Mouse (Mus musculus) megakaryocyte, adult 5-6 weeks (primary cell): ENCODE measurements around the gene Itgb3bp. TPM values are rescaled to one million over a fixed set of nuclear protein-coding genes. Genes with fewer than 3 reads are reported as not detected.

Experiments used
- ATAC-seq: 2 replicates; pipeline ENCODE4 v1.8.0; 2016; ENCODE audit warnings: mild to moderate bottlenecking, inconsistent platforms; ENCODE audit not compliant: poor library complexity, severe bottlenecking
- total RNA-seq, 2 experiments: library from RNA; stranded (forward) in 1 of 2; stranded (reverse) in 1 of 2; fragments of 153-499, 151-499 nt in 1 of 2; fragments of 221-1000, 200-1000 nt in 1 of 2; gene quantifications; 2 replicates each; pipeline versions ENCODE4 v1.2.3 to v1.2.4; 2015 to 2017

The Itgb3bp gene
- total RNA-seq, 2 experiments from 2014 or later: 7.7 to 11.8 TPM

DNA sequence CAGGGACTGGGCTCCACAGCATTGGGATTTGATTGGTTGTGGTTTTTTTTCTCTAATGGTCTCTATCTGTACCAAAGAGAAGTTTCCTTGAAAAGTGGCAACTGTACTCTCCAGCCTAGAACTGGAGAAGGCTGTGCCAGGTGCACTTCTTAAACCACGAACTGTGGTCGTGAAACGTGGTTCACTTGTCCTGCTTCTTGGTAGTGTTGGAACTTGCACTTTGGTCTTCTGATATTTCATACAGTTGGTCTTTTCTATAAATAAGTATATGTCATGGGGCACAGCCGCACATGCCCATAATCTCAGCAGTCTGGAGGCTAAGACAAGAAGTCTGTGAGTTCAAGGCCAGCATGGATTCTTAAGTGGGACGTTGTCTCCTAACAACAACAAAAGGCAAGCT lies 6.7 kb upstream of the Itgb3bp start:
- ATAC-seq: no peak

DNA sequence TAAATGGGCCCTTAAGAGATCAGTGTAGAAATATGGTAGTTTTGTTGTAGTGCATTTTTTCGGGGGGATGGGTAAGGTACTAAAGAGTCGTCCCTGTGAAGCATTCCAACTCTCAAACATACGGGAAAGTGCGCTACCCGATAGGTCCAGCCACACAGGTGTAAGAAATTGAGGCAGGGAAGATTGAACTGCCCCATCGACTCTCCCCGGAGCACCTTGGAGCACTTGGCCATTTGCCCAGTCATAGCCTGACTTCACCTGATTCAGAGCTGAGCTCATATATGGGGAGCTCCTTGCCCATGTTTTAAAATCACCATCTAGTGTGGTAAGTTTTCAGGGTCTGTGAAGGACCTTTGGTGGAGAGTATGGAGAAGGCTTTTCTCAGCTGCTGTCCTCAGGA lies 5.2 kb upstream of the Itgb3bp start:
- no peak for ATAC-seq

DNA sequence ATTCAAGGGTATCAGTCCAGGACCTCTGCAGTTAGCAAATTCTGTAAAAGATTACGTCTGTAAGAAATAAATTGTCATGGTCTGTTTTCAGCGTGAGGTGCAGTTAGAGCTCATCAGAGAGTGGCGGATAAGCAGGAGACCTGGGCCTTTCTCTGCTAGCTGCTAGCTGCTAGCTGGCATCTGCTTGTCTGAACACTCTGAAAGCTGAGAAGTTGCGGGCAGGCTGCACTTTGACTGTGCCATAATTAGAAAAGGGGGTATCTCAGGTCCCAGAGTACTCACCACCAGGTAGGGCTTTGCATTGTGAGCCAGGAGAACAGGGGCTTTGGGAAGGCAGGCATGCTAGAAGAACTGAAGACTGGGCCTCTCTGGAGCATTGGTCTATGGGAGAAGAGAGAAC lies 2.2 kb upstream of the Itgb3bp start:
- ATAC-seq: no peak

DNA sequence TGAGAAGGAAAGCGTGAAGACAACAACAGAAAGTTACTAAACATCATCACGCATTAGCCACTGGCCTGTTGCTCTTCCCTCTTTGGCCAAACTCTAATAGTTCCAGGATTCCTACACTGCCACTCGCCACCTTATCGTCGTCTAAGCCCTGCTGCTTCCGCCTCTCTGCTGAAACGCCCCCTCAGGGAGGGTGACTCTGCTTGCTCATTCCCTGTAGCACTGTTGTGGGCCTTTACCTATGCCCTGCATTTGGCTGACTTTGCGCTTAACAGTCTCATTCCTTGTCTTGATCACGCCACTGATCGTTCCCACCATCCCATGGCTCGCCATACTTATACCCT lies 1.6 kb upstream of the Itgb3bp start:
- ATAC-seq: no peak

DNA sequence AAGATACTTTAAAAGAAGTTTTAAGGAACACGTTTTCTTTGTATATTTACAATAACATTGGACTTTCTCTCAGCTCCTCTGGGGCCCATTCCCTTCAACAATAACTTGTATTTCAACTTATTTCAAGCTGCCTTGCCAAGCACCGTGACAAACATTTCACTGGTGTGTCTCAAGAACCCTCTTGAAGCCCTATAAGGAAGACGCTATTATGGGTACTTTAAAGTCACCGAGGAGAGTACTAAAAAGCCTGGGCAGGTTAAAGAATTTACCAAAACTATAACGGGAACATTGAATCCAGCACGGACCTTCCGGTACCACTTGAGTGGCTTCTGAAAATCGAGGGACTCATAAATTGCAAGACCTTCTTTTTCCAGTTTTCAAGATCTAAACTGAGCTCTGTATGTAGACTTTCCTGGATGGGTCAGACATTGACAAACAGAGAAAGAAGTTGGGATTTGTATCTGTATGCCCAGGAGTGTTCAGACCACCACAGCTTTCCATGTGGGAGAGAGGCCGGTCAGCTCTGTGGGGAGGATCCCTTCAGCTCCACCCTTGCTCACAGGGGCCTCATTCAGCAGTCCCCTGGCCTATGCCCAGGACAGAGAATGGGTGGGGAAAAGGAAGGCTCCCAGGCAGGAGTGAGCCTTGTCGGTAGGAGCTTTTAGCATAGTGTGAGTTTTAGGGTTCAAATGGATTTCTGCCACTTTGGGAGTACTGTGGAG lies 1.1 kb upstream of the Itgb3bp start:
- ATAC-seq: no peak

DNA sequence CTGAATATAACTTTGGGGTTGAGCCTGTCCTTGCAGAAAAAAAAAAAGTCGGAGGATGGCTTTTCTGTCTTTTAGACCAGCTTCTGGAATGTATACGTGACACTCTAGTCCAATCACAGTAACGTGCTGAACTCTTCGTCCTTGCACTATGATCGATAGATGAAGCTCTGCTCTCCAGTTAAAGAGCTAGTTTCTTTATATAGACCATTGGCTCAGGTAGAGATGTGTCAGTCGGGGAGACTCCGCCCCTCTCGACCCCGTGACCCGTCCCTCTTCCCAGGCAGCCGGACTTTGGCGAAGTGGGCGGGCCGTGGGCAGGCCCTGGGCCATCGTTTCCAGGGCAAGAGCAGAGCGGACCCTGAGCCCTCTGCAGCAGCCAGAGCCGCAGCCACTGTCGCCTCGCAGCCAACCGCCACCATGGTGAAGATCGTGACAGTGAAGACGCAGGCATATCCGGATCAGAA lies 432 bp downstream of the Itgb3bp start, which contains the start of gene Pgm1:
TSS of gene Pgm1 (plus strand) at position 266 of the 464 bp plus-strand sequence.
- peak; percentile 86 for ATAC-seq

DNA sequence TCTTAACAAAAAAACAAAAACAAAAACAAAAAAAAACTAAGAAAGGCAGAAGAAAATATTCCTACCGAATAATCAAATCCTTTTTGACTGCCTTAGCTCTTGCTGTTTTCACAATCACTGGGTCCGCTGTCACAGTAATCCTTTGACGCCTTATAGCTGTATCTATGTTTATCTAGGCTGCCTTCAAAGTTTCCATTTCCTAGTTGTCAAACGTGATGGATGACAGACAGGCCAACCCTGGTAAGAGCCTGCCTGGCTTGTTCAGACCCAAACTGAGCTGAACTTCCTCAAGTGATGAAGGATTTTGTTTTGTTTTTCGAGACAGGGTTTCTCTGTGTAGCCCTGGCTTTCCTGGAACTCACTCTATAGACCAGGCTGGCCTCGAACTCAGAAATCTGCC lies 1.1 kb downstream of the Itgb3bp start:
- ATAC-seq: no peak

DNA sequence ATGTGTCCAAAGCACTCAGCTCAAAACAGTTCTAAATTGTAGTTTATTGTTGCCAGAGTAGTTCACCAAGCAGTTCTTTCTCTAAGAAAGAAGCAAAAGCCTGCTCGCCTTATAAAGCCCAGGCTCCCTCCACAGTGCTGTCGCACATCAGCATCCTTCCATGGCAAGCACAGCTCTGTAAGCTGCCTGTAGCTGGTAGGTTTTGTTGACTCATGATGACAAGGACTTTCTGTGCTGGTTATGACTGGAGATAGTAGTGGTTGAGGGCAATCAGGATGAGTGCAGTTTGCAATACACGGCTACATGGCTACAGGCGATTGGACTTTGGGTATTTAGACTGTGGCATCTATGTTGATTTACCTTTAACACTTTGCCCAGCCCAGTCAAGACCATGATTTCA lies 3.2 kb downstream of the Itgb3bp start:
- no peak for ATAC-seq

DNA sequence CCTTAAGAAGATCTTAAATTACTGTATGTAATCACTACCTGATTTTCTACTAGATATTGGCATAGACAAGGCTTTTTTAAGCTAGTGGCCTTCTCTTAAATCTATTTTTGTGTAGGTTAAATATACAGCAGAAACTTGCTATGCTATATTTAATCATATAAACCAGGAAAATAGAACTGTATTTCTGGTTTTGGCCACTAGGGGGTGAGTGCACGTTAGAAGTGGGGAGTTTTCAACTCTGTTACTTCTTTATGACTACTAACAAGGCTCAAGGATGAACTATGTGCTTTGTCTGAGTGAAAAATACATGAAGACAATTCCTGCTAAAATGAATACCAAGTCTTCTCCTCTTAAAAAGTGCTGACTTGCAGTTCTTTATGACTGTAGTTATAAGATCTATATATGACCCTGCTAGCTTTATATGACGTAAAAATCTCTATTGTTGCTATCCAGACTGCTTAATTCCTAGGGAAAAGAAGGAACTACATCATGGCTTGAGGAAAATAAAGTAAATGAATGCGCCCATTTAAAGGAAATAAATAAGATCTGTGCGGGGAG lies 15.6 kb downstream of the Itgb3bp start:
- peak; percentile 57; the same call in 1 of the 2 replicates for ATAC-seq

DNA sequence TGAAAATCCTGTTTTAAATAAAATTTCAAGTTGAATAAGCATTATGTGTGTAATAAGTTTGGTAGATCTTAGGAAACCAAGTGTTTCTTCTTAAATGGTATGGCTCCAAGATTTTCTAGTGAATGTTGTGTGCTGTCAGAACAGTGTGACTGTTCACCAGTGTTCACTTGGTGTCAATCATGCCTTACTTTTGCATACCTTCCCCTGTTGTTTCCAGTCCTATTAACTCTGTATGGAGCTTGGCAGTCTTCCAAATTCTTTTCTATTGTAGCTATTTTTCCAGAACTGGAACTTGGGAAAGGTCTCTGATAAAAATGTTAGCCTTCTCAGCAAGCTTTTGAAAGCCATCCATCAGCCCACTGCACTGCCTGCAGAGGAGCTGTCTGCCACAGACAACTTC lies 47.2 kb downstream of the Itgb3bp start:
- no peak for ATAC-seq

DNA sequence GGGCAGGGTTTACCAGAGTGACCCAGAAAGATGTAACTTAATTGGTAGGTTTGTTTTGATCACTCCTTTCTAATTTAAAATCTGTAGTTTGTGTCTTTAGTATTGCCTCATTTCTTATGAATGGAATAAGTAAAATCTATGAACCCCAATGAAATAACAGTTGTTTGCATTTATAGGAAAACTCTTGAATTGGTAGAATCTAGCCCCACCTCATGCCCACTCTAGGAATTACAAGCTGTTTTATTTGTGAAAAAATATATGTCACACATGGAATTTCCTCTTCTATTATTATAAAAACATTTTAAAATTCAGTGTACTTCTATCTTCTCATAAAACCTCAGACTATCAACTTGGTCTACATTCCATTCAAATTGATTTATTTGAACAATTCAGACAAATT lies 47.7 kb downstream of the Itgb3bp start:
- no peak for ATAC-seq

DNA sequence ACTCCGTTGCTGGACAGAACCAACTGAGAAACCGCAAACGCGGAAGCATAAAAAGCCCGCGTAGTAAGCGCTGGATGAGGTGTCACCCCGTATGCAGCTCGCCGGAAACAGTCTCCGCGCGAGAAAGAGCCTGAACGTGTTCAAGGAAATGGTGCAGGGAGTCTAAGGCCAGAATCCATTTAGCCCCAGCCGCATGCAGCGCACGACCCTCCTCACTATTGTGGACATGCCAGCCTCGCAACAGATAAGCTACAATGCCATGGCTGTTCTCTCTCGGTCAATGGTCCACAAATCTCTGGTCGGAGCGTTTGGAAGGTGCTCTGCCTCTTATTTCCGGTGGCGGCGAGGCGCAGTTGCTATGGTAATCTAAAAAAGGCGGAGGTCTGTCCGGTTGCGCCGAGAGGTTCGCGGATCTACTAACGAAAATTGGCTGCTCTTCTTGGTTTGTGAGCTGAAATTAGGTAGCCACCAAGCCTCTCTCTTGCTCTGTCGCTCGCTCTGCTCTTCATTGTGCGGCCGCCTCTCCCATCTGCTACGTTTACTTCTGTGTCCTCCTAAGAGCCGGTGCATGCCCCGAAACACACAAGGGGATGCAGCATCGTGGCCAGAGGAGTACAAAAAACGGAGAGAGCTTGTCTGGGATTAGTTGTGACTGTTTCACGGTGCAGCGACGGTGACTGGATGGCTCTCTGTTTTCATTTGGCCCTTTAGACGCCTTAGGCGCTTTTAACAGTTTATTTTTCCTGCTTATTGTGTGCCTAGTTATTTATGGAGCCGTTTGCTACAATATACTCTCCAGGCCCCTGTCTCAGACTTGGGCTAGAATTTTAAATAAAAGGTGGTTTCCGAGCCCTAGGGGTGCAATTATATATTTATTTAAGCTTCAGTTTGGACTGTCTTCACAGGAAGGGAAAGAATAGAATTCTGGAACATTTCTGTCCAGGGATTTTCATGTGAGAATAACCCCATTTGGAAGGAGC lies 100.2 kb downstream of the Itgb3bp start, which contains the start of gene Efcab7:
TSS of gene Efcab7 (plus strand) at position 105 of the 980 bp plus-strand sequence.
- peak; percentile 96 for ATAC-seq

DNA sequence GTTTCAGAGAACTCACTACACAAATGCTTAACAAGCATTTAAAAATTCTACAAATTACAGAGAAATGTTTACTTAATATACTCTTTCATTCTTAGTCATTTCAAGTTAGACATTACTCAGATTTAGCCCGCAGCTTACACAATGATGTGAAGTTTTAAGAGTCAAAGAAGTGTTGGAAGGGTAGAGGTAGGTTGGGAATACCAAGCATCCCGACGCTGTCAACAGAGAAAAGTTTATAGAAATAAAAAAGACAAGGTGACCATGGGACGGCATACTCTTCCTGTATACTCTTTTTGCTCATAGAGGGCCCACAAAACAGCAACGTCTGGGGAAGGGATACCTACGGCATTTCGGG lies 100.9 kb downstream of the Itgb3bp start:
- no peak for ATAC-seq

DNA sequence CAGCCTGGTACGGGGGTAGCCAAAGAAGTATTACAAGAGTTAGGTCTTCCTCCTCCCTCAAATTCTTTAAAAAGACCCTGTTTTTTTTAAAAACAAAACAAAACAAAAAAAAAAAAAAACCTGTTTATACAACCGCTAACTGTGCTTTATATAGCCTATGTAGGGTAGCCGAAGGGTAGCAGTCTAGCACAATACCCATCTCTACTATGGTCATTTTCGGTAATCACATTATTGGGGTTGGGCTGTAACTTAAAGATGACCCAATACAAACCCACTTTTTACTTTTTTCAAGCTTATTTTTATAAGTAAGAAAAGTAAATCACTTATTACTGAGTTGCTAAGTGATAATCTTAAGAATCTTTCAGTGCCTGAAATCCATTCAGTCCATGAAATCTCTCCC lies 101.3 kb downstream of the Itgb3bp start:
- ATAC-seq: no peak

DNA sequence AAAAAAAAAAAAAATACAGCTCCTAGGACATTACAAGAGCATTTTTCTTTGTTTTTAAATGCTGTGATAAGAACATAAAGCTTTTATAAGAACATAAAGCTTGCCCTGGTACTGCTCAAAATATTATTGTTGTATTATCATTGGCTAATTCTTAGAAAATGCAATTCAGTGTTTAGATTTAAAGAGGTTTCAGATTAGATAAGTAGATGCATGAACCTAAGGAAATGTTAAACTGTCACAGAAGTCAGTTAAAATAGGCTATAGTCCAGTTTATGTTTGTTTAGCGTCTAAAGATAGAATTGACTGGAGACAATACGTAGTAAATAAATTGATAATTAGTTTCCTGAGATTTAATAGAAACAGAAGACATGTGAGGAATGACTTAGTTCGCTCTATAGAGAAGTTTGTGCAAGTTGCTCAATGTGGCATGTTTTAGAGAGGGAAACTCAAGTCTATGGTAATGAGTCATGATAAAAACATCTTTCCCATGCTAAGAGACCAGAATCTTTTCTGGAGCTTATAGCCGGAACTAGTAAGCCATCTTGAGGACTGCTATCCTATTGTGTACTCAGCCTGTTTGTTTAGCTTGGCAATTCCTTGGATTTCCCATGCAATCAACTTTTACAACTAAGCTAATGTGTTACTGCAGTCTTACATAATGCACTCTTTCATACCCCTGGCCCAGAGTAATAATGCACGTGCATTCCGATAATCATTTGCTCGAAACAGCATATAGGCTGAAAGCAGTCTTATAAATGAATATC lies 112.7 kb downstream of the Itgb3bp start:
- no peak for ATAC-seq

DNA sequence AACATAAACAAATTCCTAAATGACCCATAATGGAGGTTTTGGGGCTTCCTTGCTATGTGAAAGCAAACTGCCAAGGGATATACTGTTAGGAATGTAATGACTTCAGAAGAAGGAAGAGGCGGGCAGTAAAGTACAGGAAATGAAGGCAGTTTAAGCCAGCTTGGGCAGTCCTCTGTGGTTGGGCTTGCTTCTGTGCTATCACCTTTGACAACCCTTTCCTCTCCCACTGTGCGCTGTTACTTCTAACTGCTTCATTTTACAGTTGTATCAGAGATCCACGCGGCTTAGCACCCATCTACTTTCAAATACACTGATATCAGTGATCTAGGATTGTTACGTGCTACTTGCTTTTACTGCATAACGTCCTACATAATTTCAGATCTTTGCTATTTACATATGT lies 137.2 kb downstream of the Itgb3bp start:
- ATAC-seq: no peak

DNA sequence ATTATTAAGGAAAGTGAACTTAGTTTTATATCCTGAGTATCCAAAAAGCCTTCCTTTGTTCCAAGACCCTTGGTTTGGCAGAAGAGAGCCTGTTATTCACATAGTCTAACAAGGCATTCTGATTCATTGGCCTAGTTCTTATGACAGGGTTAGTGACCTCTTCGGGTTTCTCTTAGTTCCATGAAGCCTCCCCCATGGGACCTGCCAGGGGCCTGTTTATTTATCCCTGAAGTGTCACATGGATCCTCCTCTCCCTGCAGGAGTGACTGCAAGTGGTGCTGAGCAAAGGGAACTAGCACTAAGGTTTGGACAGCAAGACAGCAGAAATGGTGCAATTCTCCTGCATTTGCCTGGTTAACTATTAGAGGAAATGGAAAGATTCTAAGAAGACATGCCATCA lies 156.6 kb downstream of the Itgb3bp start:
- no peak for ATAC-seq

DNA sequence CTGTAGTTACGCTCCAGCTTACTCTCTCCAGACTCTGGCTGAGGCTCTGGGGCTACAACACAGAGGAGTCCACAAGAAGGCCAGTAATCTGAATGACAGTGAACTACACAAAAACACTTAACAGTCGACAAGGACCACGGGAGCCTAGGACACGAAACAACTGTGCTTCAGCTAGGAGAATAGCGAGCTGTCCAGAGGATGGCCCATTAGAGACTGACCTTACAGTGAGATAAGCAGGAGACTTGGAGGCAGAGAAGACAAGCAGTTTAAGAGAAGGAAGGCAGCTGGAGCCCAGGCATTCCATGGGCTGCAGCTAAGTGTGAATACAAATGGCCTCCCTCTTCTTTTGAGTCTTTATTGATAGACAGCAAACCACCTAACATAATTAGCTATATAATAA lies 159.1 kb downstream of the Itgb3bp start:
- ATAC-seq: no peak

DNA sequence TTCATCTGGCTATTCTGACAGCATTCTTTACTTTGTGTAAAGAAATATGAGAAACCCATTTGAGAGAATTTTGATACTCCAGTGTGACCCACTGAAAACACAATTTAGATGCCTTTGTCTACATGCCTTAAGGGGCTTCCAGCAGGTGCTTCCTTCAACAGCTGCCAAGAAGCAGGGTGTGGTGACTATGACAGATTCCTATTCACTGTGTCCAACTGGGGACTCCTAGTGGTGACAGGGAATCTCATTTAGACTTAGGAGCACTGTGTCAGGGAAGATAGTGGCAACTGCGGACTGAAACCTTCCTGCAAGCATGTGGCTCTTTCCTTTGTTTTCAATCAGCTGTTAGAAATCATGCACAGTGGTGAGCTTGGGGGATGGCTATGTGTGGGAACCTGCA lies 162.9 kb downstream of the Itgb3bp start:
- ATAC-seq: no peak

DNA sequence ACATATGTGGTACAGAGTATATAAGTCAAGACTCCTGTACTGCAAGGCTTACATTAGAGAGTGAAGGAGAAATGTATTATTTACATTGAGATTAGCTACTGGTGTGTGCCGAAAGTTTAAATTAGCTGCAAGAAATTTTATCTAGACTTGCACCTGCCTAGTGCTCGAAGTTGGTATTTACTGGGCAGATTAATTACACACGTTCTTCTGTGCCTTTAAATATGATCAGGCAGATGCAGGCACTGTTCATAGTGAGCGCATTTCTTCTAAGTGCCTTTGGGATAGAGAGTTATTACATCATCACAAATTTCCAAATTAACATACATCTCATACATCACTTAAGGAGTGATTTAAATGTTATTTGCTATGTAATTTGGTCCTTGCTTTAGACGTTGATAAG lies 163.3 kb downstream of the Itgb3bp start:
- no peak for ATAC-seq

DNA sequence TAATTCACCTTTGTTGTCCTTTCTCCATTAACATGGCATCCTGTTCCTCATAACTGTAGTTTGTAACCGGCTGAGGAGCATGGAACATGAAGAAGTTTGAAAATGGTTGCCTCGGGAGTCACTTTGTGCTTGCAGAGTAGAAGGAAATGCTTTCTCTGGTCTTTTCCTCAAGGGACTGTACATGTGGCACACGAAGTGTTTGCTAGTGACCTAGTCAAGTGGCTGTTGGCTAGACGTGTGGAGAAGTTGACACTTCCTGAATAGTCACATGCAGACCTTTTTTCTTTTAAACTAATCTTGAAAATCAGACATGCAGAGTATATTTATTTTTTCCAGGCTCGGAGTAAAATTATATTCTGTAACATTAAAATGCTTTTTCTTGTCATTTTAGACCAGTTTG lies 177.2 kb downstream of the Itgb3bp start:
- no peak for ATAC-seq
